Mouse (Mus musculus): ENCODE measurements around the gene Tmc7. TPM values are rescaled to one million over a fixed set of nuclear protein-coding genes. Genes with fewer than 3 reads are reported as not detected.

Gene Tmc7
- total RNA-seq, 2 experiments from 2014 or later, result 15.0 to 16.8 TPM

DNA sequence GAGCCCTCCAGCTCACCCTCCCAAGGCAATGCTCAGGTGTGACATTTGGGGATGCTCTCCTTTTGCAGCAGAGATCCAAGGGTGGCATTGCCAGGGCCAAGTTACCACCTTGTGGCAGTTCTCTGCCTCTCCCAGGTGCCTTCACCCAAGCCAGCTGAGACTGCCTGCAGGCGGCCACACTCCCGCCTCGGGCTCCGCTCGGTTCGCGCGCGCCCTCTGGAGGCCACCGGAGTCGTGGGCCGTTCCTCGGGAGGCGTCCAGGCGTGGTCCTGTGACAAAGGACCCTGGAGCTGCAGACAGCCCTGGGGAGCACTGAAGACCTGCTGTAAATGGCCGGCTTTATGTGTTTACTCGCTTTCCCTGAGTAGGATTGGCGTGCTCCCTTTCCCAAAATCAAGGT, 65.8 kb downstream of the Tmc7 start:
- peak; percentile 46 to 78 for DNase-seq (ENCODE audit: low spot score in 2 of 2)
- no peak overlapping the region for H3K27ac ChIP-seq
- no peak overlapping the region for H3K4me3 ChIP-seq
- peak; percentile 99 for TF ChIP-seq CTCF (conservative IDR thresholded peaks at IDR 0.05)

- 0 out of 2 replicates have a peak, but pooled peaks have one; percentile 32 for TF ChIP-seq CTCF (conservative IDR thresholded peaks at IDR 0.05)
- no peak overlapping the region for H3K4me3 ChIP-seq
- H3K27ac ChIP-seq, result no peak overlapping the region
- no peak for DNase-seq (ENCODE audit: low spot score in 2 of 2)
These were observed 66.7 kb downstream of the Tmc7 start for GRCm38 (mm10) chr7:118517819-118518218.

DNA sequence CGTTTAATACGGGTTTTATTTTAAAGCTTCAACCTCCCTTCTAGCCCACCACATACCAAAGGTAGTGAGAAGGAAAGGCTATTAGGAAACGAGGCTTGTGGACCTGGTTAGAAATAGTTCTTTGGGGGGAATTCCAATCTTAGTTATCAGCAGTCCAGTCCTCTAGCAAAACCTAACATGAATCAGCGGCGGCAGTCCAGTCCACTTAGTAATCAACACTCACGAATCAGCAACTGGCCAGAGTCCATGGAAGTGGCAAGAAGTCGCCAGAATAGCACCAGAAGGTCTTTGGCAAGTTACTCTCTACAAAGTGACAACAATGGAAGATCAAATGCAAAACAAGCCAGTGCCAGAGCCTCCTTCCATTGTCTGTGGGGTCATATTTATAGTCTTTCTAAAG, 76.0 kb downstream of the Tmc7 start:
- DNase-seq (ENCODE audit: low spot score in 2 of 2), result no peak
- no peak overlapping the region for H3K4me3 ChIP-seq
- H3K27ac ChIP-seq, result no peak overlapping the region
- no peak for TF ChIP-seq CTCF (conservative IDR thresholded peaks at IDR 0.05)

- Histone ChIP-seq H3K4me3 (no peak overlapping the region), H3K27ac (no peak overlapping the region)
- TF ChIP-seq CTCF (conservative IDR thresholded peaks at IDR 0.05), result no peak
- DNase-seq (ENCODE audit: low spot score in 2 of 2), result no peak
These were observed 80.7 kb downstream of the Tmc7 start for GRCm38 (mm10) chr7:118503844-118504243.

DNA sequence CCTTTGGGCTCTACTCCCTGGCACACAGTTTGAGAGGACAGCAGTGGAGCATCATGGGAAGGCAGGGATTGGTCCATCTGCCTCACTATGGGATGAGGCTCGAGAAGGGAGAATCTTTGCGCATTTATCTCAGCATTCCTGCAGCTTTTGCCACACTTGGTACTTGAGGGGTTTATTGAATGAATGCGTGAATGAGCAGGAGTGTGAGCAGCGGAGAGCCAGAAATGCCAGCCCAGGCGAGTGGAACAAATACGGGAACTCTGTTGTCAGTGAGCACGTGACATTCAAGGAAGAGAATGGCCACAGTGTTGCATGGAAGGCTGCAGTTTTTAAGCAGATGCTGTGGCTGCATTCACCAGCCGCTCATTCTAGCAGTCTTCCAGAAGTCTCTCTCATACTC, 82.2 kb downstream of the Tmc7 start:
- TF ChIP-seq CTCF (conservative IDR thresholded peaks at IDR 0.05), result no peak
- no peak for DNase-seq (ENCODE audit: low spot score in 2 of 2)
- Histone ChIP-seq H3K4me3 (no peak overlapping the region), H3K27ac (no peak overlapping the region)

- H3K4me3 ChIP-seq, result no peak overlapping the region
- TF ChIP-seq CTCF (conservative IDR thresholded peaks at IDR 0.05), result no peak
- no peak for DNase-seq (ENCODE audit: low spot score in 2 of 2)
- H3K27ac ChIP-seq, result no peak overlapping the region
These were observed 84.6 kb downstream of the Tmc7 start for GRCm38 (mm10) chr7:118499784-118500435.

DNA sequence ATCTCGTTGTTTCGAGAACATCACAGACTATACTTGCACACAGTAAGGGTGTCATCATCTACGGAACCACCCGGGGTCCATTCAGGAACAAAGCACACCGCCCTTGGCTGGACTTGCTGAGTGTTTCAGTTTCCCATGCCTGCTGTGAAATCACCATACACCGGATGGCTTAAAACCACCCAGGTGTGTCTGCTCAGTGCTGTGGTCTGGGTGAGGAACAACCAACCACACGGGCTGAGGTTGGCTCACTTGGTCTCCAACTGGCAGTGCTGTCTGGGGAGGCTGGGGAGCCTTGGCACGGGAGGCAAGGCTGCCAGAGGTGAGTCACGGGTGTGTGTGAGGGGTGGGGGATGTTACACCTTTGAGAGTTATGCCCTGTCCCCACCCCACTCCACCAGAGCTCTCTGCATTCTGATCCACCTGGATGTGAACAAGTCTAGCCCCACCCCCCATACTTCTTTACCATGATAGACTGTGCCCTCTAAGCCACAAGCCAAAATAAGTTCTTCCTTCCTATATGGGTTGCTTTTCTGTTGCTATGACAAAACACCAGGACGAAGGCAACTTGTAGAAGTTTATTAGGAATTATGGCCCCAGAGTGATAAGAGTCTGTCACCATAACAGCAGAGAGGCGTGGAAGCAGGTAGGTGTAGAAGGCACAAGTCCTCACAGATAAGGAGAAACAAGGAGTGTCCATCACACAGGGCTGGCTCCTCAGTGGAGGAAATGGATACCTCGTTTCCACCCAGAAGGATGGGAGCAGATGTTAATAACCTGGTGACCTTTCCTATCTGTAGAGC, 85.4 kb downstream of the Tmc7 start:
- Histone ChIP-seq H3K27ac (no peak overlapping the region), H3K4me3 (no peak overlapping the region)
- DNase-seq (ENCODE audit: low spot score in 2 of 2), result no peak
- no peak for TF ChIP-seq CTCF (conservative IDR thresholded peaks at IDR 0.05)

DNA sequence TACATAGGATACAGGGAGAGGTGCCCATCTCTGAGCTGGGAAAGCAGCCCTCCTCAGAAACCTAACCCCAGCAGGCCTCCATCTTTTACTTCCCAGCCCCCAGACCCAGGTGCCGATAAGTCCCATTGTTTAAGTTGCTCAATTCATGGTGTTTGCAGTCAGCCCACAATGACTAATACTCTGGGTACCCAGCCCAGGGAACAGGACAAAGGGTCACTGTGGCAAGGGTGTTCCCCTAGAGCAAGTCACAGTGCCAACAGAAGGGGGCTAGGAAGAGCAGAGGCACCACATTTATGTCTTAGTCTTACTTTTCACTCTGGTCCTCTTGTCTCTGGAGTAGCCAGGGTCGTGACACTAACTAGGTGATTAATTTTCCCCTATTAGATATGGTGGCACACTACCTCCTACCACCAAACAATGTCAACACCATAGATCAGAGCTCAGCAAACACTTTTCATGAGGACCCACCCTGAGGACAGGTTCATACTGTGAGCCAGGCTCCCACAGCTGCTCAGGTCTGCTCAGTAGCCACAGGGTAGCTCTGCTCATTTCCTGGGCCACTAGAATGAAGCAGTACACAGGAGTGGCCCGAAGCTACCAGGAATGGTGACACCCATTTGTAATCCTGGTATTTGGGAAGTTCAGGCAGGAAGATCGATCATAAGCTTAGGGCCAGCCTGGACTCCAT, 89.5 kb downstream of the Tmc7 start:
- Histone ChIP-seq H3K4me3 (no peak overlapping the region), H3K27ac (no peak overlapping the region)
- TF ChIP-seq CTCF (conservative IDR thresholded peaks at IDR 0.05), result no peak
- DNase-seq (ENCODE audit: low spot score in 2 of 2), result no peak

DNA sequence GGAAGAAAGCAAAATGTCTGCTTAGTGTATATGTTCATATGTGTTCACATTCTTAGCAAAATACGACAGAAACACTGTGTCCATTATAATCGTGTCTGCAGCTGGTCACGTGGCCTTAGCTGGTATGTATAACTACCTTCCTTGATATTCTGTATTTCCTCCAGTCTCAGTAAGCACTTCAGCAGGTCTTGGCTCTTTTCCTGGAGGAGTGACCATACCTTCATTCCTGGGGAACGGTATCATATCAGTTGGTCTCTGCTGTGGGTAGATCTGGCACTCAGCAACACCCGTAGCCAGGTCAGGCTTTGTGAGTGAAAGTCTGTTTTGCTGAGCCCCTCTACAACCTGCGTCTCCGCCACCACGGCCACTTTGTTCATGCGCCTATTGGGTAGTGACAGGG, 90.6 kb downstream of the Tmc7 start:
- TF ChIP-seq CTCF (conservative IDR thresholded peaks at IDR 0.05), result no peak
- DNase-seq (ENCODE audit: low spot score in 2 of 2), result no peak
- H3K4me3 ChIP-seq, result no peak overlapping the region
- H3K27ac ChIP-seq, result no peak overlapping the region

DNA sequence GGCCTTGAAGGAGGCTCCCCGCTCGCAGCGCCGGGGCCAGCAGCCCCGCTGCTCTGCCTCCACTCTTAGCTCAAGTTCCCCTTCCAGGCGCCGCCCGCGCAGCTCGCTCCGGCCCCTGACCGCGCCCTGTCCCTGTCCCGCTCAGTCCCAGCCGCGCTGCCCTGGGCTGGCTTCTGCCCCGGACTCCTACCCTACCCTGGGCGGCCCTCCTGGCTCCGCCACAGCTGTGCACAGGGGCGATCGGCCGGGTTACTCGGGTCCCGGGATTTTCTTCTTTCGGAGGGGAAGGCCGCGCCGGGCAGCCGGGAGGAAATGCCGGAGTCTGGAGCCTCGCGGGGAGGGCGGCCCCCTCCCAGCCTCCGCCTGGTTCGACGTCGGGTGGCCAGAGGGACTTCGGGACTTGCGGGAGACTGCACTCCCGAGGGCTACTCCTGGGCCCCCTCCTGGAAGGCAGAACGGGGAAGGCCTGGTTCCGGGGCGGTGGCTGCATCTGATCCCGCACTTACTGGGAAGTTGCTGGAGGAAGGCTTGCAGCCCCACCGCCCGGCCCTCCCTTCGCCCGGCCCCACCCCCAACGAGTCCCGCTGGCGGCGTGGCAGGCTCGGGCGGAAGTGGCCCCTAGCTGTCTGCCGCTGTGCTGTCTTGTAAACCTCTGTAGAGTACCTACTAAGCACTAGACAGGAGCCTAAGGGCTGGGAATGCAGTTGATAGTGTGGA, 92.9 kb downstream of the Tmc7 start, which contains the start of gene Itpripl2:
Gene Itpripl2 (minus strand): TSS at position 545 of the 717 bp plus-strand sequence.
- peak within 1 kb of the TSS; percentile 79 for H3K27ac ChIP-seq
- no peak; the same call in 1 of the 2 replicates for TF ChIP-seq CTCF (conservative IDR thresholded peaks at IDR 0.05)
- DNase-seq (ENCODE audit: low spot score in 2 of 2), result peak in 1 of 2 experiments; percentile 18
- peak within 1 kb of the TSS; percentile 61 for H3K4me3 ChIP-seq

DNA sequence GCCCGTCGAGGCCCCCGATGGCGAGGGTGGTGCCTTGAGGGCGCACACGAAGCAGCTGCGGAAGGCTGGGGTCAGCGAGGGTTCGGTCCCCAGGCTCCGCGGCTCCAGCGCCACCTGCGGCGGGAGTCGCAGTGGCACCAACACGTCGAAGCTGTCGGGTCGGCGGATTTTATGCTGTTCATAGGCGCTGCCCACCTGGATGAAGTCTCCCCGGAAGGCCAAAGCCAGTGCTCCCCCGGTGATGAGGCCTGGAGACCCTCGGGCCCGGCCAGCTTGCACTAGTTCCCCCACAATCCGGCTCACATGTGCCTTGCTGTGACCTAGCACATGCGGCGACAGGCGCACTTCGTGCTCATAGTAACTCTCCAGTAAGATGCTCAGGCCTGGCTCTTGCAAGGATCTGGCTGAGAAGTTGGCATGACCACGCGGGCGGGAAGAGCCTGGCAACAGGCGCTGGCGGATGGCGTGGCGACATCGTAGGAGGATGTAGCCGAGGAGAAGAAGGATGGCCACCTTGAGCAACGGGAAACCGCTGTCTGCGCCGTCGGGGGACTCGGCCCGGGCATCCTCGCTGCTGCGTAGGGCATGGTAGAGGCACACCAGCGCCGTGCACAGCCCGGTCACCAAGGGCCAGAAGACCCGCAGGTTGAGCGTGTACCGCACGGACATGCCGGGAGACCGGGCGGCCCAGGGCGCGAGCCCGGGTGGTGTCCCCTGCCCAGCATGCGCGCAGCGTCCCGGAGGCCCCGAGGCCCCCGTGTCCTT, 93.7 kb downstream of the Tmc7 start:
- Histone ChIP-seq H3K27ac (peak overlapping the region; percentile 79), H3K4me3 (peak overlapping the region; percentile 61)
- peak; percentile 49 for TF ChIP-seq CTCF (conservative IDR thresholded peaks at IDR 0.05)
- no peak for DNase-seq (ENCODE audit: low spot score in 2 of 2)

Data from layer of hippocampus, adult 2 months (tissue).